Mouse (Mus musculus): ENCODE results near the gene Nupl1.

Gene Nupl1

DNA sequence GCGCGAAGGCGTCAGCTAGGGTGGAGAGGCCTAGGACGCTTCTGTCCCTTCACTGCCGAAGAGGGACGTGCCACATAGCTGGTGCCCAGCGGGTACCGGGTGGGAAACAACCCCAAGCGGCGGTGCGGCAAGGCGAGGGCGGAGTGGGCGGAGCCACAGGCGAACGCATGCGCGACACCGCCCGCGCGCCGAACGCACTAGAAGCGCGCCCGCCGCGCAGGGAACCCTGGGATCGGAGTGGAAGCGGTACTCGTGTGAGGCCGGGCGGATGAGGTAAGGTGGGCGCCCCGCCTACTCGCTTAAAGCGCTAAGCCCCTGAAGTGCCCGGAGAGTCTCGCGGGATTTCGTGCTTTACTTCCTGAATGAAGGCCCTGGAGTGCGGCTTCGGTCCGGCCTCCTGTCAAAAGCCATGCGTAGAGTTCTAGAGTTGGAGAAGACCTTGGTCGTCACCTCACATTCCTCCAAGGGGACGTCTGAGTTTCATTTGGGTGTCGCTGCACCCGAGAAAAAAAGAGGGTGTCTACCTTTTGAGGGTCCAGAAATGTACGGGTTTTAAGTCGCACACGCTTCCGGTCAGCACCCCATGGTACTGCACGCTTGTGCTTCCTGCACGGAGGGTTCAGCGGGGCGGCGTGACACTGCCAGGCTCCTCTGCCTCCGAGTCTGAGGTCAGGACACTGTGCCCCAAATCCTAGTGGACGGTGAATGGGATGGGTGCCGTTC, at the start of gene Nupl1, which contains the start of gene Gm49336:
TSS of gene Nupl1 (minus strand) at position 151 of the 723 bp plus-strand sequence.
TSS of gene Gm49336 (minus strand) at position 227 of the 723 bp plus-strand sequence.
- in situ Hi-C loops (cut with MboI, MseI), result loop anchor here (10.0 to 25.0 kb wide), 4 partner anchors 453 to 923 kb away; partner anchors contain the start of genes Cab39l (in 1 of the 2) and Setdb2 (in 1 of the 2)

- in situ Hi-C loops (cut with MboI, MseI), result no loop called here
These were observed 49.8 kb upstream of the Nupl1 start for GRCm38 (mm10) chr14:60301024-60301423.

GRCm38 (mm10) chr14:60300224-60300991, 49.2 kb upstream of the Nupl1 start:
- in situ Hi-C loops (cut with MboI, MseI), result no loop called here

GRCm38 (mm10) chr14:60295531-60295930, 44.3 kb upstream of the Nupl1 start:
- in situ Hi-C loops (cut with MboI, MseI), result no loop called here

DNA sequence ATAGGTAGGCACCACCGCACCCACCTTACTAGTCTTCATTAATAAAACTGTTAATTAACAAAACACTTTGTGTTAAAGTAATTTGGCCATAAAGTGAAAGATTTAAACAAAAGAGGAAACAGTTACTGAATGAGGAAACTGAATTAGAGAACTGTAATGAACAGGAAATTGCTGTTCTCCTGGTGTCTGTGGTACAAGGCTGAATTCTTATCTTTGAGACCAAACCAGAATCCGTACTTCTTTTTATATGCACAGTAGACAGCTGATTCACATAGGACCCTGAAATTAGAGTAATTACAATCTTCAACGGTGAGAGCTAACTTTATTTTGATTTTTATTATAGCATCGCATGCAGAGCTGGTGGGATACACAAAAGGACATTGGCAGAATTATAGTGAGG, 39.1 kb upstream of the Nupl1 start:
- in situ Hi-C loops (cut with MboI, MseI), result no loop called here

- in situ Hi-C loops (cut with MboI, MseI), result no loop called here
These were observed 35.1 kb upstream of the Nupl1 start for GRCm38 (mm10) chr14:60286194-60286863.

DNA sequence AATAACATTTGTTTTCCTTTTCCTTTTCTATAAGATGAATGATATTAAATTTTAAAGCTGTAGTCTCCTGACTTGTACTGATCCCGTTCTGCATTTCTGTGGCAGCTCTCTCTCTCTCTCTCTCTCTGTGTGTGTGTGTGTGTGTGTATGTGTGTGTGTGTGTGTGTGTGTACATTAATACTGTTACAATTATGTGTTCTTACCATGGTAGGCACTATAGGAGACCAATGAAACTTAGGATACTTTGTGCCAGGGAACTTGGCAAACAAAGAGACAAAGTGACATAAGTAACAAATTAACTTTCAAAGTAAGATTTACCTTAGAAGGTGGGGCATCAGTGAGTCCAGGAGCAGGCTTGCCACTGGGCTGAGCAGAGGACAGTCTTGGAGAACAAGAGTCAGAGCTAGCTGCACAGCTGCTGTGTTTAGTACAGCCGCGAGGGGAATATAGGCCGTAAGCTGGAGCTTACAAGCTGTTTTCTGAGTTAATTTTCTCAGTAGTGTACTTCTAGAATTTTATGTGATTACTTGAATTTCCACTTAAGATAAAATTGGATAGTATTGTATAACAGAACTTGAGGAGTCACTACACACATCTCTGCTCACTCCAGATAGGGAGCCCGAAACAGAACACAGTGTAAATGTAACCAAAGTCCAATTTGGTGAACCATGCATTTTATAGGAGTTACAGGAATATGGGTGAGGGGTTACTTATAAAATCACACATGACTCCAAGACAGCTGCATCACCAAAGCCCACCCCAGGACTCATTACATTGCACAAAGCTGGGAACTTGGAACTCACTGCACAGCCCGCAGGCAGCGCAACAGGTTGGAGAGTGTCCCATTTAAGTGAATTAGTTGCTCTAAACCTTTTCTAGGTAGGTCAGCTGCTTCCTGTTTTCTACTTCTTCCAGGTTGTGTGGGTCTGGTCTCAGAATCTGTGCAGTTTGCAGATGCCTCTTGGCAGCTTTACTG, 24.4 kb upstream of the Nupl1 start:
- in situ Hi-C loops (cut with MboI, MseI), result no loop called here

DNA sequence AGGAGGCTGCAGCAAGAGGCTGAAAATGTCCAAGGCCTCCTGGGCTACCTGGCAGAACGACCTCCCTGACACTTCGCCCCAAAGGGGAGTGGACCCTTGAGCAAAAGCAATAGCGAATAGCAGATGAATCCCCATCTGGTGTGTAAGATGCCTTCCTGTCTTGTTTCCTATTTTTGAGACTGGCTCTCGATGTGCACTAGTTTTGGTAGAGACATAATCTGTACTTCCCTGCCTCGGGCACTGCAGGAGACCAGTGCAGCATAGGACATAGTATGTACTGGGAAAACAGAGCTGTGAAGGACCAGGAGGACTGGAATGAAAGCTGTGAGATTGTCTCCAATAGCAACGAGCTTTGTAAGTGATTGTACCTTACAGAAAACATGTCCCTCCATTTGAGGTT, 22.1 kb upstream of the Nupl1 start:
- in situ Hi-C loops (cut with MboI, MseI), result loop anchor here in 1 of 2 experiments (25.0 kb wide), 1 partner anchor 836 kb away; the partner anchor contains the start of genes Cab39l and Setdb2

DNA sequence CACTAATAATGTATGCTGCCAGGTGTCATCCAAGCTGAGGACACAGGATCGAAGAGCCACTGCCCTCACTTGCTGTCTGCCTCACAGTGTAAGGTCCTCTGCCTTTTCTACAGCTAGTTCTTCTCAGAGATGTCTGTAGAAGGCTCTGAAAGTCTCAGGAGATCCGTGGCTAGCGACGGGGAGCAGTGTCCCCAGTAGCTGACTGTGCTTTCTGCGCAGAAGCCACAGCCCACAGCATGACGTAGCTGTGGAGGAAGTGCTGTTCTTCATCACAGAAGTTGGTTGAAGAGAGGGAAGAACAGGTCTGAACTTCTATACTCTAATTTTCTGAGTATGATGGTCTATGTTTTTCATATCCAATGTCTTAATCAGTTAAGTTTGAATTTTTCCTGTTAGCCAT, 18.1 kb upstream of the Nupl1 start:
- in situ Hi-C loops (cut with MboI, MseI), result loop anchor here in 1 of 2 experiments (25.0 kb wide), 1 partner anchor 832 kb away; the partner anchor contains the start of genes Cab39l and Setdb2

DNA sequence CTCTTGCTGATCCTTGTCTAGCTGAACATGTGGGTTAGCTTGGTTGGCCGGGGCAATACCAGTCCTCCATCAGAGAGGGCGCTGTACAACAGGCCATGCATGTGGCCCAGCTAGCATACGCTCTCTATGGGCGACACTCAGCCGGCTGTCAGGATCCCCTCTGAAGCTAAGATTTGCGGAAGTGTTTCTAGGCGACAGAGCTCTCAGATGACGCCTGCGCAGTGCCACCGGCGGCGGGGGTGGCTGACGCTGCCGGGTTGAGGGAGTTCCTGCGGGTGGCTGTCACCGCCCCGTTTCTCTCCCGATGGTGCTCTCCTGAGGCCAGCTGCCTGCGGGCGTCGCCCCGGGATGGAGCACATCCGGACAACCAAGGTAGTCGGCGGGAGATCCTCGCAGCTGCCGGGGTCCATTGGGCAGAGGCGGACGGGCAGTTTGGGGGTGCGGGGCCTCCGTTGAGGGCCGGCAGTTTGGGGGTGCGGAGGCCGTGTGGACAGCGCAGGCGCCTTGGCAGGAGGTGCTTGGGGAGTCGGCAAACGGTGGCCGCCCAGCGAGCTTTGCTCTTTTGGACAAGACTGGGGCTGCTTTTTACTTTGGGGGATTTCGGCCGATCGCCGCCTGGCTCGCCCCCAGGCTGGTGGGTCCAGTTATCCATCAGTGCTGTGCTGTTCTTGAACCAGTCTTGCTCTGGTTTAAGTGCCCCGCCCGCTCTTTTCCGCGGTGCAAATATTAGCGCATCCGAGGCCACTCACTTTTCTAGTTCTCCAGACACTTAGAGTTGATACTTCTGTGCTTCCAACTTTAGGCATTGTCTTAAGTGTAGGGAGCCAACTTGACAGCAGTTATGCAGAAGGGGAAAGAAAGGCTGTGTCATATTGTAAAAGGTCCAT, 14.0 kb upstream of the Nupl1 start, which contains the start of gene Mtmr6:
TSS of gene Mtmr6 (plus strand) at position 239 of the 887 bp plus-strand sequence.
- in situ Hi-C loops (cut with MboI, MseI), result loop anchor here (5.0 to 25.0 kb wide), 2 partner anchors 668 to 828 kb away; partner anchors contain the start of genes Cab39l (in 1 of the 2), Cdadc1 (in 1 of the 2) and Setdb2 (in 1 of the 2)

DNA sequence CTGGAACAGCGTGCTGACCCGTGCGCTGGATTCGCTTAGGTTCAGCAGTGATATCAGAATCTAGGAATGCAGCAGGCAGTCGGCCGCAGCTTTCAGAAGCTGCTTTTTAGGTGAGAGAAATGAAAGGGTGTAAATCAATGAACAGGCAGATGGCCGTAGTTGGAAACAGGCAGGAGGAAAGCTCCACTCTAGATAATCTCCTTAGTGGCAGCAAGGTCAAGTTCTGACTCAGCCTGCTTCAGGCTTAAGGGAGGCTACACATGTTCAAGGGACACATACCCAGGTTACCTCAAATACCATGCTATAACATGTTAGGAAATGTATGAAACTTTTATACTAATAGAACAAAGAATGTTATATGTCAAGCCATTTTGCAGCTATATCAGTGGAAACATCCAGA, 11.1 kb upstream of the Nupl1 start:
- in situ Hi-C loops (cut with MboI, MseI), result loop anchor here (5.0 to 25.0 kb wide), 2 partner anchors 665 to 825 kb away; partner anchors contain the start of genes Cab39l (in 1 of the 2), Cdadc1 (in 1 of the 2) and Setdb2 (in 1 of the 2)

GRCm38 (mm10) chr14:60257851-60258250, 6.6 kb upstream of the Nupl1 start:
- in situ Hi-C loops (cut with MboI, MseI), result loop anchor here (10.0 to 25.0 kb wide), 4 partner anchors 447 to 917 kb away; partner anchors contain the start of genes Cab39l (in 1 of the 2) and Setdb2 (in 1 of the 2)

DNA sequence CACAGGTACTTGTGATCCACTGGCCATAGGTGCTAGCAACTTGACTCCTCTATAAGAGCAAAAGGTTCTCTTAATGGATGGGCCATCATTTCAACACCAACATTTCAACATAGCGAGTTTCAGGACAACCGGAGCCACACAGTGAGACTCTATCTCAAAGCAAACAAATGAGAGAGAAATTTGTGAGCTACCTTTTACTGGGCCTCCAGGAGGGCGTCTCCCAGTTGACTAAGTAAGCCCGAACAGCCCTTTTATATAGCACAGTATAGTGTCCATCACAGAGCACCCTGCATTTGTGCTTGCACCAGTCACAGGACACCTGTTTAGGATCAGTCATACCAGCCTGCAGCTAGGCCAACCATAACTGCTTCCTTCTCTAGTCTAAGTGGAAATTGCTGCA, 5.9 kb upstream of the Nupl1 start:
- in situ Hi-C loops (cut with MboI, MseI), result loop anchor here (10.0 to 25.0 kb wide), 4 partner anchors 448 to 918 kb away; partner anchors contain the start of genes Cab39l (in 1 of the 2) and Setdb2 (in 1 of the 2)

DNA sequence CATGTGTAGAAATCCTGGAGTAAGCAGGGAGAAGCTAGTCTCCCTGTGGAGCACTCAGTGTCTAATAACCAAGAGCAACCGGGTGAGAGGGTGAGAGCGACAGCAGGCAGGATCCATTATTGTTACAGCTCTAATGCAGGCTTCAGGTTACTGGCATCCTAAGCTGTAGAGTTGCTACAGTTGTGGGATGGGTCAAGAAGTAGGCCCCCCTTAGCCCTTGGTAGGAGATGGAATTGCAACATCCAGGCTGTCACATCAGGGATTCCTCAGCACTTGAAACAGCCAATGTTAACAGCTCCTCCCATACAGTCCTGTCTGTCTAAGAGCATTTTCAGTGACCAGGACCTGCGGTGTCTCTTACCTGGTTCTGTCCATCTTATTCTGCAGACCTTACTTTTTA, 5.1 kb upstream of the Nupl1 start:
- in situ Hi-C loops (cut with MboI, MseI), result loop anchor here (10.0 to 25.0 kb wide), 4 partner anchors 448 to 918 kb away; partner anchors contain the start of genes Cab39l (in 1 of the 2) and Setdb2 (in 1 of the 2)

GRCm38 (mm10) chr14:60254774-60255173, 3.5 kb upstream of the Nupl1 start:
- in situ Hi-C loops (cut with MboI, MseI), result loop anchor here (10.0 to 25.0 kb wide), 4 partner anchors 450 to 920 kb away; partner anchors contain the start of genes Cab39l (in 1 of the 2) and Setdb2 (in 1 of the 2)

- in situ Hi-C loops (cut with MboI, MseI), result loop anchor here (10.0 to 25.0 kb wide), 4 partner anchors 451 to 921 kb away; partner anchors contain the start of genes Cab39l (in 1 of the 2) and Setdb2 (in 1 of the 2)
These were observed 2.2 kb upstream of the Nupl1 start for GRCm38 (mm10) chr14:60253466-60253865.

GRCm38 (mm10) chr14:60252004-60253000, 1.1 kb upstream of the Nupl1 start:
- in situ Hi-C loops (cut with MboI, MseI), result loop anchor here (10.0 to 25.0 kb wide), 4 partner anchors 452 to 922 kb away; partner anchors contain the start of genes Cab39l (in 1 of the 2) and Setdb2 (in 1 of the 2)
